Mouse (Mus musculus): ENCODE data around the gene Abhd14a.

Gene Abhd14a

GRCm38 (mm10) chr9:106410086-106410650, 37.3 kb downstream of the Abhd14a start:
- peak; percentile 88 for DNase-seq

GRCm38 (mm10) chr9:106409096-106409495, 38.4 kb downstream of the Abhd14a start:
- DNase-seq, result no peak

- no peak for DNase-seq
Observed at GRCm38 (mm10) chr9:106406443-106407078, 40.9 kb downstream of the Abhd14a start.

- peak; percentile 55 for DNase-seq
Observed at GRCm38 (mm10) chr9:106405275-106405674, 42.2 kb downstream of the Abhd14a start.

- DNase-seq, result no peak
Observed at GRCm38 (mm10) chr9:106402607-106403375, 44.7 kb downstream of the Abhd14a start.

- DNase-seq, result no peak
Observed at GRCm38 (mm10) chr9:106402149-106402548, 45.3 kb downstream of the Abhd14a start.

- DNase-seq, result no peak
Observed at GRCm38 (mm10) chr9:106399808-106400207, 47.7 kb downstream of the Abhd14a start.

- no peak for DNase-seq
Observed at GRCm38 (mm10) chr9:106398667-106399311, 48.7 kb downstream of the Abhd14a start.

GRCm38 (mm10) chr9:106397733-106398132, 49.7 kb downstream of the Abhd14a start:
- no peak for DNase-seq

GRCm38 (mm10) chr9:106394649-106395602, 52.6 kb downstream of the Abhd14a start:
- DNase-seq, result peak; percentile 83

- no peak for DNase-seq
Observed at GRCm38 (mm10) chr9:106393548-106393947, 53.9 kb downstream of the Abhd14a start.

GRCm38 (mm10) chr9:106392828-106393527, 54.5 kb downstream of the Abhd14a start:
- no peak for DNase-seq
